Mouse (Mus musculus): Measurements from ENCODE around the gene Gm49396.

DNA sequence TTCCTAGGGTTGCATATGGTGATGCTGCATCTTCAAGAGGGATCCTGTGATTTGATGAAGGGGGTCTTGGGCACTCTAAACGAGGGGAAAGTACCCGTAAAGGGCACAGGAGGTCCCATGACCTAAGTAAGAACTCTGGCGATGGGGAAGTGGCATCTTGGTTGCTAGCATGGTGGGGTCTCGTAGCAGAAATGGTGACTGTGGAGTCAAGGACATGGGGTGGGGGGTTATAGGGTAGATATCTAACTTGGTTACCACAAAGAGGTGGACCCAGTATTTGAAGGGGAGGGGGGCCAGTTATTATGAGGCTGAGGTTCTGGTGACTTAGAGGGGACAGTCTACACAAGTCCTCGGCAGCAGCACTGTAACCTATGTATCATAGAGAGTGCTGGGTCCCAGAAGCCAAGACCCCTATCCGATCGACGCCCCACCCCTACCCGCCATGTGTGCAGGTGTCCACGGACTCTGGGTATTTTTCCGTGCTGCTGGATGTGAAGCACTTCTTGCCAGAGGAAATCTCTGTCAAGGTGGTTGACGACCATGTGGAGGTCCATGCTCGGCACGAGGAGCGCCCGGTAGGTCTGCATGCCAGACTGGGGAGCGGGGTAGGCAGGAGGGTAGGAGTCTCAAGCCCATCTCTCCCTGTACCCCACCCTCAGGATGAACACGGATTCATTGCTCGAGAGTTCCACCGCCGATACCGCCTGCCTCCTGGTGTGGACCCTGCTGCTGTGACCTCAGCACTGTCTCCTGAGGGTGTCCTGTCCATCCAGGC is 9.1 kb upstream of the Gm49396 start:
- TF ChIP-seq EP300 (IDR thresholded peaks at IDR 0.05; ENCODE audit: insufficient read depth, low read depth, low read length) (no peak), CTCF (IDR thresholded peaks at IDR 0.05; ENCODE audit: low read depth, low read length) (no peak), POLR2A (IDR thresholded peaks at IDR 0.05; ENCODE audit: insufficient read depth, low read length) (no peak)

Data from ES-Bruce4 (cell line).